Mouse (Mus musculus) inflammation-experienced regulatory T-cells, adult 16 weeks (primary cell): ENCODE data around the gene Sema3e. TPM values are rescaled to one million over a fixed set of nuclear protein-coding genes. Genes with fewer than 3 reads are reported as not detected.

ENCODE experiments used
- polyA plus RNA-seq: library from polyadenylated mRNA; unstranded; fragments of 100-300 nt; shearing (Covaris generic); gene quantifications from one replicate; pipeline ENCODE4 v1.2.1, GENCODE M21; 2017

Sema3e gene
- polyA plus RNA-seq: not detected

DNA sequence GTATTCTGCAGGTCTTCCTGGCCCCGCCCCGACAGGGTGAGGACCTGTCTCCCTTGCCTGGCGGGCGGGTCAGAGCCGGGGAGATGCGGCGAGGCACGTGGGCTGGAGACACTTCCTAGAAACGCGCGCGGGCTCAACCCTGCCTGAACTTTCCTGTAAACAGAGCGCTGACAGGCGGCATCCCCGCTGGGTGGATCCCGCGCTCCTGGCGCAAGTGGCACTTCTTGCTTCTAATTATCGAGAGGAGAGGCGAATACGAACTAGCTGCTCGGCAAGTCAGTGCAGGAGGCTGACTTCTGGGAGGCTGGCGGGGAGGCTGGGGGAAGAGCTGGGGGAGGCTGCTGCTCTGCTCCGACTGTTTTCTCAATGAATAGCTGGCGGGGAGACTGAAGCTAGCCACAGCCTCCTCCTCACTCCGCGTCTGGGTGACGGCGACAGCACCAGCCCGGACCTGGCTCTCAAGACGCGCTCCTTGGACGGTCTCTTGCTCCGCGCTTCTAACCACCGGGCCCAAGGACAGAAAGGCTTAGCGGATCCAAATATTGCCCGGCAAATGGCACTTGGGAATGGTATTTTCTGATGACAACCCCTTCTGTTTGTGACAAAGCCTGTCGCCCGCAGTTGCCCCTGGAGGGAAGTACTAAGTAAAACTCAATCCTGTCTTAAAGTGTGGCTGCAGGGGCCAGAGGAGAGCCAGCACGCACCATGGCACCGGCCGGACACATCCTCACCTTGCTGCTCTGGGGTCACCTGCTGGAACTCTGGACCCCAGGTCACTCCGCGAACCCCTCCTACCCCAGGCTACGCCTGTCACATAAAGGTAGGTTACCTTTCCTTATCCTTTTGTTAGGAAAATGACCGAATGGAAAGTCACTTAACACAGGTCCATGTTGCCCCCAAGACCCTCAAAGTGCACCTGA lies at the start of gene Sema3e:
Sema3e (plus strand) TSS at position 72 of the 920 bp plus-strand sequence.

Other genes with a start within 250 kb of the Sema3e start
- gene Speer3, start 233.7 kb upstream of the Sema3e start, polyA plus RNA-seq: not detected